Mouse (Mus musculus) lung, postnatal 0 days (tissue): ENCODE measurements around the gene Epb41l2. TPM values are rescaled to one million over a fixed set of nuclear protein-coding genes. Genes with fewer than 3 reads are reported as not detected.

Source experiments
- ATAC-seq: fragments of 200-750 bp; cut with Nextera tagmentation; 2 replicates; pipeline ENCODE4 v1.8.0; 2017; ENCODE audit warnings: moderate library complexity
- DNase-seq: peaks from one replicate; pipeline ENCODE4 v3.0.0-alpha.2; 2016; ENCODE audit warnings: low spot score
- H3K27ac ChIP-seq: fragments of 300-500 bp; sonication (generic); 2 replicates; pipeline ENCODE4 v1.5.1; 2014; ENCODE audit warnings: antibody characterized with exemption, mild to moderate bottlenecking, low read length, mixed read lengths
- H3K27me3 ChIP-seq: fragments of 300-500 bp; sonication (generic); replicated peaks from 2 replicates; pipeline ENCODE4 v1.6.1; 2014; ENCODE audit warnings: low read length, mixed read lengths; ENCODE audit not compliant: insufficient read depth
- H3K36me3 ChIP-seq: fragments of 300-500 bp; sonication (generic); 2 replicates; pipeline ENCODE4 v1.6.1; 2014; ENCODE audit warnings: low read length, mixed read lengths; ENCODE audit not compliant: insufficient read depth
- H3K4me1 ChIP-seq: fragments of 300-500 bp; sonication (generic); 2 replicates; pipeline ENCODE4 v1.6.1; 2014; ENCODE audit warnings: antibody characterized with exemption, low read depth, low read length, mixed read lengths; ENCODE audit not compliant: insufficient read depth
- H3K4me2 ChIP-seq: fragments of 300-500 bp; sonication (generic); replicated peaks from 2 replicates; pipeline ENCODE4 v1.6.1; 2014; ENCODE audit warnings: low read depth, mild to moderate bottlenecking, low read length, moderate library complexity, mixed read lengths
- H3K4me3 ChIP-seq: fragments of 300-500 bp; sonication (generic); 2 replicates; pipeline ENCODE4 v1.5.1; 2014; ENCODE audit warnings: low read depth, low read length
- H3K9ac ChIP-seq: fragments of 300-500 bp; sonication (generic); replicated peaks from 2 replicates; pipeline ENCODE4 v1.6.1; 2014; ENCODE audit warnings: low read depth, mild to moderate bottlenecking
- H3K9me3 ChIP-seq: fragments of 300-500 bp; sonication (generic); 2 replicates; pipeline ENCODE4 v1.6.1; 2016; ENCODE audit warnings: low read length, mixed read lengths
- CTCF ChIP-seq: IDR thresholded peaks from 2 replicates; pipeline ENCODE4 v1.5.1; 2016; ENCODE audit warnings: antibody characterized with exemption, mild to moderate bottlenecking
- EP300 ChIP-seq: IDR thresholded peaks from 2 replicates; pipeline ENCODE4 v1.6.1; 2016; ENCODE audit warnings: antibody characterized with exemption, mild to moderate bottlenecking, control low read depth
- WGBS: fragments of 180-500 bp; shearing (Covaris S2); extraction: QIAGEN DNeasy Blood & Tissue Kit; methylation state at CpG from one replicate; pipeline ENCODE4 v1.1.7; 2014; 5-methylcytosine and 5-hydroxymethylcytosine counted together
- polyA plus RNA-seq: library from polyadenylated mRNA; unstranded; fragments of >200 nt; fragmentation: Nextera tagmentation; extraction: Ambion mirVana; gene quantifications from 2 replicates; pipeline ENCODE4 v1.2.1, GENCODE M21; 2015

Epb41l2 gene
- polyA plus RNA-seq, 1 experiment from 2014 or later, result 48.2 TPM

GRCm38 (mm10) chr10:25533513-25534246, 174.1 kb downstream of the Epb41l2 start:
- Histone ChIP-seq H3K27ac (no peak overlapping the region), H3K4me3 (no peak overlapping the region), H3K9me3 (no peaks in the 10 kb centered on the region), H3K4me2 (no peak overlapping the region), H3K36me3 (no peaks in the 10 kb centered on the region), H3K4me1 (no peaks in the 10 kb centered on the region), H3K9ac (no peak overlapping the region), H3K27me3 (no peaks in the 10 kb centered on the region)
- DNase-seq (no peak), ATAC-seq (no peak)
- WGBS, result 38% methylated on average over 9 of the region's 9 CpGs
- no peak for TF ChIP-seq CTCF
- TF ChIP-seq EP300, result no peak

DNA sequence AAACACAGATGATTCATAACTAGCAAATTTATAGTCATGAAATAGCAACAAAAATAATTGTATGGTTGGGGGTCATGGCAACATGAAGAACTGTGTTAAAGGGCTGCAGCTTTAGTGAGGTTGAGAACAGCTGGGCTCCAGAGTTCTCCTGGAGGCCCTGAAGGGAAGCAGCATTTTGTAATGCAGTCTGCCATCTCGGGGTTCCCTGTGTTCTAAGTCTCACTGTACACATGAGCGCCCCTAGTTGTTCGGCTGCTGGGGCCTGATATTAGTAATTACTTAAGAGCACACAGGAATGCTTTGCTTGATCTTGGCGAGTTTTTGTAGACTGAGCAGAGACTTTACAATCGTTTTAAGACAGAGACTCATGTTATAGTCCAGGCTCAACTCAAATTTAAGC, 174.9 kb downstream of the Epb41l2 start:
- TF ChIP-seq EP300, result no peak
- TF ChIP-seq CTCF, result no peak
- ATAC-seq, result no peak
- DNase-seq, result no peak
- Histone ChIP-seq H3K4me2 (no peak overlapping the region), H3K36me3 (no peaks in the 10 kb centered on the region), H3K4me1 (no peaks in the 10 kb centered on the region), H3K4me3 (no peak overlapping the region), H3K9me3 (no peaks in the 10 kb centered on the region), H3K27me3 (no peaks in the 10 kb centered on the region), H3K9ac (no peak overlapping the region), H3K27ac (no peak overlapping the region)
- WGBS, result 78% methylated on average over 5 of the region's 5 CpGs

DNA sequence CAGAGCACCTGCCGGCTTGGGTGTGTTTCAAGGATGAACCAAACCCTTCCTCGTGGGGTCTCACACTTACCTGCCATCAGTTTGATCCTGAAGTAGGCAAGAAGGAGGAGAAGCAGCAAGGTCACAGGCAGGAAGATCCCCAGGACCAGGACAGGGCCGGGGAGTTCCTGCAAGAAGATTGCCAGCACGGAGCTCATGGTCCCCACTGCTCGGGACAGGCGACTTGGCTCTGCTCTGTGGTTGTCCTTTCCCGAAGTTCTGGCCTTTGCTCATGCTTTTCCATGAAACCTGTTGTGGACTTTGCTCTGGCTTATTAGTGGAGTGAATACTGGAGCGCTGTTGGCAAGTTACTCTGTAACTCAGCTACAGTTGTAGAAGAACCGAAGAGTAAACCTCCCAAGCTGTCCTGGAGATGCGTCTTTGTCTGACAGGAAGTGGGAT, 176.3 kb downstream of the Epb41l2 start, which contains the start of gene Smlr1:
Gene Smlr1, minus strand, starts transcription at position 377 of the 441 bp plus-strand sequence.
- ATAC-seq (no peak), DNase-seq (no peak)
- H3K4me2 ChIP-seq, result no peak within 1 kb of the TSS
- no peak within 1 kb of the TSS for H3K4me3 ChIP-seq
- 87% methylated on average over 10 of the region's 10 CpGs for WGBS
- no peaks in the 10 kb centered on the region for H3K9me3 ChIP-seq
- H3K4me1 ChIP-seq, result no peaks in the 10 kb centered on the region
- H3K36me3 ChIP-seq, result no peaks in the 10 kb centered on the region
- no peak within 1 kb of the TSS for H3K9ac ChIP-seq
- H3K27me3 ChIP-seq, result no peaks in the 10 kb centered on the region
- H3K27ac ChIP-seq, result no peak within 1 kb of the TSS
- no peak for TF ChIP-seq CTCF
- no peak for TF ChIP-seq EP300

DNA sequence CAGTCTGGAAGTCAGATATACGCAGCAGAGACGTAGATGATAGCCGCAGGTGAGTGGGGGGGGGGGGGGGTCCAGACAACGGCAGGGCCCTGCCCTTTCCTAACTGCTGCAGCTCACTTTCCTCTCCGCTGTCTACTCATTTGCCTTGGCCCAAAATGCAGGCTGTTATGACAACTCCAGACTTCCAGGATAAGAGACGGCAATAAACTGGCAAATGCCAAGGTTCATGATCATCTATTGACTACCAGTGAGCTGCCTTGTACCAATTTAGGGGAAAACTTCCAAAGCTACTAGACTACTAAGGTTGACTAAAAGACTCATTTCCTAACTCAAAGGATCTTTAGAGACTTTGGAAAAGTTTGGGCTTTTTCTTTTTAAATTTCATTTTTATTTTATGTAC, 177.0 kb downstream of the Epb41l2 start:
- DNase-seq, result no peak
- ATAC-seq, result no peak
- Histone ChIP-seq H3K9me3 (no peaks in the 10 kb centered on the region), H3K27ac (no peak overlapping the region), H3K4me1 (no peaks in the 10 kb centered on the region), H3K4me3 (no peak overlapping the region), H3K9ac (no peak overlapping the region), H3K4me2 (no peak overlapping the region), H3K36me3 (no peaks in the 10 kb centered on the region), H3K27me3 (no peaks in the 10 kb centered on the region)
- TF ChIP-seq EP300 (no peak), CTCF (no peak)
- 87% methylated on average over 6 of the region's 6 CpGs for WGBS

DNA sequence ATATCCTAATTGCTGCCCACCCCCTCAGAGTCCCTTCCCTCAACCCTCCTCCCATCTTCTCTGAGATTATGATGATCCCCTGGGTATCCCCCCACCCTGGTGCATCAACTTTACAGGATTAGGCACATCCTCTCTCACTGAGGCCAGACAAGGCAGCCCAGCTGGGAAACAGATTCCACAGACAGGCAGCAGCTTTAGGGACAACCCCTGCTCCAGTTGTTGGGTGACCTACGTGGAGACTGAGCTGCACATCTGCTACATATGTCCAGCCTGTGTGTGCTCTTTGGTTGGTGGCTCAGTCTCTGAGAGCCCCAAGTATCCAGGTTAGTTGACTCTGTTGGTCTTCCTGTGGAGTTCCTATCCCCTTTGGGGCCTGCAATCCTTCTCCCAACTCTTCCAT, 179.1 kb downstream of the Epb41l2 start:
- 87% methylated on average over 1 of the region's 1 CpGs for WGBS
- no peak for TF ChIP-seq CTCF
- no peak for TF ChIP-seq EP300
- no peak overlapping the region for H3K4me2 ChIP-seq
- H3K9me3 ChIP-seq, result no peaks in the 10 kb centered on the region
- no peak overlapping the region for H3K9ac ChIP-seq
- H3K27me3 ChIP-seq, result no peaks in the 10 kb centered on the region
- ATAC-seq (no peak), DNase-seq (no peak)
- H3K4me3 ChIP-seq, result no peak overlapping the region
- no peaks in the 10 kb centered on the region for H3K36me3 ChIP-seq
- H3K27ac ChIP-seq, result no peak overlapping the region
- H3K4me1 ChIP-seq, result no peaks in the 10 kb centered on the region

DNA sequence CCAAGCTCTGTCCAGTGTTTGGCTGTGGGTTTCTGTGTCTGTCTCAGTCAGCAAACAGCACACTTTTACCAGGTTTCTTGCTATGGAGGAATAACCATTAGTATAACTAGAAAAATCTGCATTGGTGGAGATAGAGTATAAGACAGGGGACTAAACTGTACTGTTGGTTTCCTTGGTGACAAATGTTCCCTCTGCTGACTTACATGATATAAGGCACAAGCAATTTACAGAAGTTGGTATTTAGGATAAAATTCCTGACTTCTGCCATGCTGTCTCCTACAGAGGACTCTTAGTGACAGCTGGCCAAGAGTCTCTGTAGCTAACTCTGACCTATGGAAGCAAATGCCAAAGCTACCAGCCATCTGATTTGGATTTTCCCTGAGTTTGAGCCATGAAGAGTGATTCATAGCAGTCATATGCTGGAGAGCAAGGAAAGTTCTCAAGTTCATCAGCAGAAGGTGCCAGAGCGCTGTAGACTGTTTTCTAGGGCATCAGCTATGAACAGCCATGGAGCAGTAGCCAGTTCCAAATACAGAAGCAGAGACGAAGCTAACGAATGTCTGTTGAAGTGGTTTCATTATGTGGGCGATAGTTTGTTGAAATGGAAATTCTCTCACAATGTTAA, 179.7 kb downstream of the Epb41l2 start:
- WGBS, result 72% methylated on average over 4 of the region's 4 CpGs
- ATAC-seq (no peak), DNase-seq (no peak)
- TF ChIP-seq CTCF (peak; percentile 47), EP300 (no peak)
- no peaks in the 10 kb centered on the region for H3K36me3 ChIP-seq
- no peaks in the 10 kb centered on the region for H3K9me3 ChIP-seq
- no peaks in the 10 kb centered on the region for H3K27me3 ChIP-seq
- no peak overlapping the region for H3K27ac ChIP-seq
- no peak overlapping the region for H3K4me2 ChIP-seq
- no peak overlapping the region for H3K4me3 ChIP-seq
- H3K9ac ChIP-seq, result no peak overlapping the region
- no peaks in the 10 kb centered on the region for H3K4me1 ChIP-seq
